Mouse (Mus musculus) midbrain, postnatal 0 days (tissue): ENCODE measurements around the gene F2r. TPM values are rescaled to one million over a fixed set of nuclear protein-coding genes. Genes with fewer than 3 reads are reported as not detected.

Source experiments
- ATAC-seq: fragments of 200-750 bp; cut with Nextera tagmentation; 2 replicates; pipeline ENCODE4 v1.8.0; 2017; ENCODE audit warnings: moderate number of reproducible peaks, mild to moderate bottlenecking, moderate TSS enrichment, moderate library complexity; ENCODE audit not compliant: low FRiP score
- DNase-seq: peaks from one replicate; pipeline ENCODE4 v3.0.0-alpha.2; 2015; ENCODE audit warnings: low spot score
- H3K27ac ChIP-seq: fragments of 300-500 bp; sonication (generic); 2 replicates; pipeline ENCODE4 v1.5.1; 2014; ENCODE audit warnings: low read depth, mild to moderate bottlenecking, low read length, mixed read lengths
- H3K27me3 ChIP-seq: fragments of 300-500 bp; sonication (generic); 2 replicates; pipeline ENCODE4 v1.6.1; 2014; ENCODE audit warnings: low read length, control low read depth, mixed read lengths; ENCODE audit not compliant: insufficient read depth
- H3K36me3 ChIP-seq: fragments of 300-500 bp; sonication (generic); 2 replicates; pipeline ENCODE4 v1.6.1; 2014; ENCODE audit warnings: low read length, control low read depth, mixed read lengths; ENCODE audit not compliant: insufficient read depth
- H3K4me1 ChIP-seq: fragments of 300-500 bp; sonication (generic); 2 replicates; pipeline ENCODE4 v1.6.1; 2014; ENCODE audit warnings: mild to moderate bottlenecking, control low read depth, antibody characterized with exemption, low read length, mixed read lengths; ENCODE audit not compliant: insufficient read depth
- H3K4me2 ChIP-seq: fragments of 300-500 bp; sonication (generic); 2 replicates; pipeline ENCODE4 v1.6.1; 2014; ENCODE audit warnings: low read depth, mild to moderate bottlenecking, low read length, mixed read lengths; ENCODE audit not compliant: poor library complexity, severe bottlenecking
- H3K4me3 ChIP-seq: fragments of 300-500 bp; sonication (generic); 2 replicates; pipeline ENCODE4 v1.5.1; 2014; ENCODE audit warnings: low read depth, mild to moderate bottlenecking, low read length, moderate library complexity
- H3K9ac ChIP-seq: fragments of 300-500 bp; sonication (generic); replicated peaks from 2 replicates; pipeline ENCODE4 v1.6.1; 2014; ENCODE audit warnings: mild to moderate bottlenecking, low read length, moderate library complexity, mixed read lengths; ENCODE audit not compliant: poor library complexity, severe bottlenecking
- H3K9me3 ChIP-seq: fragments of 300-500 bp; sonication (generic); 2 replicates; pipeline ENCODE4 v1.6.1; 2016; ENCODE audit warnings: low read length, control low read depth
- CTCF ChIP-seq: IDR thresholded peaks from 2 replicates; pipeline ENCODE4 v1.5.1; 2016; ENCODE audit warnings: antibody characterized with exemption, mild to moderate bottlenecking
- WGBS: fragments of 180-500 bp; shearing (Covaris S2); extraction: QIAGEN DNeasy Blood & Tissue Kit; methylation state at CpG from one replicate; pipeline ENCODE4 v1.1.7; 2014; 5-methylcytosine and 5-hydroxymethylcytosine counted together
- polyA plus RNA-seq: library from polyadenylated mRNA; unstranded; fragments of >200 nt; fragmentation: Nextera tagmentation; extraction: Ambion mirVana; gene quantifications from 2 replicates; pipeline ENCODE4 v1.2.1, GENCODE M21; 2015
- total RNA-seq: library from RNA; depleted of rRNA; stranded (reverse); fragments of >200 nt; gene quantifications from 2 replicates; pipeline ENCODE4 v1.2.3, GENCODE M21; 2014

Gene F2r
- total and polyA plus RNA-seq, 2 experiments from 2014 or later = 28.8 to 48.3 TPM

DNA sequence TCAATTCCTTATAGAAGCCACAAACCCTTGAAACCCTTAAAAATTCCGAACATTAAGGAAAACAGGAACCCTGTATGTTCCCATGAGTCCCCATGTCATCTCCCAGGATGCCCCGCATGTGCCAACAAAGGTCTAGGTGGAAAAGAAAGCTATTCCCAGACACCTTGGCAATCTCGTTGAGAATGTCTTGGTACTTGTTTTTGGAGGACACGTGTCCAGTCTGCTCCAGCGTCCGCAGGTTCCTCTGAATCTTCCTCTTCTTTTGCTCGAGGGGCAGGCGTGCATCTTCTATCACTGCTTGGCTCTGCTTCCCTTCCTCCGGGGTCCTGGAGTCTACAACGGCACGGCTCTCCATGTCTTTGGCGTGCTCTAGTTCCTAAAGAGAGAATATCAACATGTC lies 17.0 kb upstream of the F2r start:
- no peaks in the 10 kb centered on the region for H3K9me3 ChIP-seq
- WGBS = 94% methylated on average over 12 of the region's 12 CpGs
- no peaks in the 10 kb centered on the region for H3K27me3 ChIP-seq
- no peak overlapping the region for H3K4me2 ChIP-seq
- TF ChIP-seq CTCF = no peak
- no peak overlapping the region for H3K27ac ChIP-seq
- H3K4me3 ChIP-seq = no peak overlapping the region
- H3K36me3 ChIP-seq = no peaks in the 10 kb centered on the region
- DNase-seq (no peak), ATAC-seq (no peak)
- no peak overlapping the region for H3K9ac ChIP-seq
- no peaks in the 10 kb centered on the region for H3K4me1 ChIP-seq

- Histone ChIP-seq H3K9ac (no peak overlapping the region), H3K4me2 (no peak overlapping the region), H3K27ac (no peak overlapping the region), H3K9me3 (no peaks in the 10 kb centered on the region), H3K4me1 (no peaks in the 10 kb centered on the region), H3K27me3 (no peaks in the 10 kb centered on the region), H3K4me3 (no peak overlapping the region), H3K36me3 (no peaks in the 10 kb centered on the region)
- DNase-seq (no peak), ATAC-seq (no peak)
- TF ChIP-seq CTCF = no peak
- WGBS = 60% methylated on average over 2 of the region's 2 CpGs
Observed at GRCm38 (mm10) chr13:95634451-95634850, 16.2 kb upstream of the F2r start.

DNA sequence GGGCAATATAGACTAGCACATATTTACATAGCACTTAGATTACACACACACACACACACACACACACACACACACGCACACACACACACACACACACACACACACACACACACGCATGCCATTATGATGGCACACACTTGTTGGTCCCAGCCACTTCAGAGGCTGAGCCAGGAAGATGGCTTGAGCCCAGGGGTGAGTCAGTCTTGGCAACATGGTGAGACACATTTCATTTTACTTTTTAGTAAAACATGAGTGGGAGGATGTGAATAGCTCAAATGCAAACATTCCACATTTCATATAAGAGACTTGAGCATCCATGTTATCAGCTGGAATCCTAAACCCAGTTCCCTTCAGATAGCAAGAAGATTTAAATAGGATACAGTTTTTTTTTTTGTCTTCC lies 15.1 kb upstream of the F2r start:
- no peaks in the 10 kb centered on the region for H3K4me1 ChIP-seq
- no peaks in the 10 kb centered on the region for H3K27me3 ChIP-seq
- H3K27ac ChIP-seq = no peak overlapping the region
- TF ChIP-seq CTCF = no peak
- 86% methylated on average over 2 of the region's 2 CpGs for WGBS
- H3K9ac ChIP-seq = no peak overlapping the region
- H3K4me3 ChIP-seq = no peak overlapping the region
- ATAC-seq (no peak), DNase-seq (no peak)
- no peak overlapping the region for H3K4me2 ChIP-seq
- H3K36me3 ChIP-seq = no peaks in the 10 kb centered on the region
- H3K9me3 ChIP-seq = no peaks in the 10 kb centered on the region

DNA sequence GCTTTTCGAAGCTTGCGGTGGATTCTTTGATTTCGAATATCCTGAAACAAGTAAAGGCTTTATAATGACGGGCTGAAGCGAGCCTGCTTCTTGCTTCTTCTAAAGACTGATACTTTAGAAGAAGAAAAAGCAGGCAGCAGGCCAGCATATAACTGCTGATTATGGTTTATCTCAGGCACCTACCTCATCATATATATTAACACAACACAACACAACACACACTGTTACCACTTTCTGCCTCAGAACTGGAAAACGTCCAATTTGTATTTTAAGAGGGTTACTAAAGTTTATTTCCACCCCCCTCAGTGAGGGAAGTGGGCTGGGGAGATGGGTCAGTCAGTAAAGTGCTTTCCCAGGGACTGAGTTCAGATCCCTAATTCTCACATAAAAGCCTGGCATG lies 13.9 kb upstream of the F2r start:
- DNase-seq (no peak), ATAC-seq (no peak)
- H3K27ac ChIP-seq = no peak overlapping the region
- H3K9me3 ChIP-seq = no peaks in the 10 kb centered on the region
- H3K27me3 ChIP-seq = no peaks in the 10 kb centered on the region
- no peak overlapping the region for H3K4me3 ChIP-seq
- no peak overlapping the region for H3K9ac ChIP-seq
- H3K4me1 ChIP-seq = no peaks in the 10 kb centered on the region
- TF ChIP-seq CTCF = no peak
- H3K36me3 ChIP-seq = no peaks in the 10 kb centered on the region
- H3K4me2 ChIP-seq = no peak overlapping the region
- WGBS = 90% methylated on average over 6 of the region's 6 CpGs

DNA sequence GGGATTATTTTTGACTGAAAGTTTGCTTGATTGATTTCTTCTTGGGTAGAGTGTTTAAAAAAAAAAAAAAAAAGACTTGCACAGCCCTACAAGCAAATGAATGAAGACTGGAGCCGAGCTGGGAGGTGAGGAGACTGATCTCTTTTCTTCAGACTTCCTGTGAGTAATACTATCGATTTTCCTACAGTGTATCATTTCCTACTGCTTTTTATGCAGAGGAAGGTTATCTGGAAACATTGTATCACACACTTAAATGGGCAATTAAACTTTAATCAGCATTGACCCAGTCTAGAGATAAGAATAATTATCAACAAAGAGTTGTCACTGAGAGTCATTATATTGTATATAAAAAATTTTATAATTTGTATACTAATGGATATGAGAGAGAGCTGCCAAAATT lies 12.5 kb upstream of the F2r start:
- Histone ChIP-seq H3K9me3 (no peaks in the 10 kb centered on the region), H3K27me3 (no peaks in the 10 kb centered on the region), H3K4me2 (no peak overlapping the region), H3K27ac (no peak overlapping the region), H3K9ac (no peak overlapping the region), H3K4me1 (no peaks in the 10 kb centered on the region), H3K4me3 (no peak overlapping the region), H3K36me3 (no peaks in the 10 kb centered on the region)
- WGBS = 87% methylated on average over 2 of the region's 2 CpGs
- ATAC-seq (no peak), DNase-seq (no peak)
- TF ChIP-seq CTCF = no peak

- Histone ChIP-seq H3K4me2 (no peak overlapping the region), H3K4me1 (no peaks in the 10 kb centered on the region), H3K9me3 (no peaks in the 10 kb centered on the region), H3K27ac (no peak overlapping the region), H3K4me3 (no peak overlapping the region), H3K27me3 (no peaks in the 10 kb centered on the region), H3K36me3 (no peaks in the 10 kb centered on the region), H3K9ac (no peak overlapping the region)
- DNase-seq (no peak), ATAC-seq (no peak)
- no peak for TF ChIP-seq CTCF
- WGBS = 90% methylated on average over 10 of the region's 10 CpGs
Observed at GRCm38 (mm10) chr13:95629751-95630150, 11.5 kb upstream of the F2r start.
